Mouse (Mus musculus) G1E (cell line): Measurements from ENCODE around the gene Slc44a3. TPM values are rescaled to one million over a fixed set of nuclear protein-coding genes. Genes with fewer than 3 reads are reported as not detected.

Experiments used
- ATAC-seq: 2 replicates; pipeline ENCODE4 v1.8.0; 2016; ENCODE audit warnings: mild to moderate bottlenecking; ENCODE audit not compliant: insufficient number of reproducible peaks, poor library complexity, low FRiP score, severe bottlenecking; ENCODE audit errors: extremely low read depth
- DNase-seq: peaks from one replicate; pipeline ENCODE4 v3.0.0; 2012; ENCODE audit warnings: low spot score
- H3K27me3 ChIP-seq: 2 replicates; pipeline ENCODE4 v1.6.1; 2012; ENCODE audit warnings: mild to moderate bottlenecking, low read length, inconsistent platforms; ENCODE audit not compliant: insufficient read depth
- H3K36me3 ChIP-seq: replicated peaks from 2 replicates; pipeline ENCODE3; 2012; ENCODE audit warnings: mild to moderate bottlenecking, inconsistent platforms
- H3K4me1 ChIP-seq: 2 replicates; pipeline ENCODE4 v1.6.1; 2012; ENCODE audit warnings: low read depth, low read length, inconsistent platforms, mixed read lengths; ENCODE audit not compliant: insufficient read depth
- H3K4me3 ChIP-seq: 2 replicates; pipeline ENCODE4 v1.5.1; 2012; ENCODE audit warnings: low read depth, mild to moderate bottlenecking, inconsistent platforms, low read length, moderate library complexity, mixed read lengths
- H3K9me3 ChIP-seq: replicated peaks from 2 replicates; pipeline ENCODE4 v1.6.1; 2012; ENCODE audit warnings: inconsistent platforms
- CTCF ChIP-seq: IDR thresholded peaks from 2 replicates; pipeline ENCODE4 v1.5.1; 2012; ENCODE audit warnings: low read depth, low read length, inconsistent platforms, mixed read lengths
- GATA1 ChIP-seq: IDR thresholded peaks from 2 replicates; pipeline ENCODE4 v1.6.1; 2012; ENCODE audit warnings: borderline replicate concordance, low read length, inconsistent platforms, mixed read lengths
- GATA2 ChIP-seq: IDR thresholded peaks from 2 replicates; pipeline ENCODE4 v1.6.1; 2012; ENCODE audit warnings: low read depth, low read length, inconsistent platforms, borderline replicate concordance
- POLR2AphosphoS5 ChIP-seq: IDR thresholded peaks from 2 replicates; pipeline ENCODE4 v1.6.1; 2012; ENCODE audit warnings: low read depth, low read length, inconsistent platforms; ENCODE audit not compliant: insufficient replicate concordance
- TAL1 ChIP-seq: conservative IDR thresholded peaks from 2 replicates; pipeline ENCODE4 v1.6.1; 2012; ENCODE audit warnings: low read depth, low read length, inconsistent platforms, mixed read lengths
- polyA plus RNA-seq: library from polyadenylated mRNA; stranded (reverse); fragments of >175 nt; gene quantifications from 2 replicates; pipeline ENCODE4 v1.2.3, GENCODE M21; 2012
- total RNA-seq, 2 experiments: library from RNA; stranded (forward) in 1 of 2; stranded (reverse) in 1 of 2; fragments of 200-1000 nt in 1 of 2; fragments of >200 nt in 1 of 2; fragmentation: Nextera tagmentation in 1 of 2; gene quantifications; 2 replicates each; pipeline ENCODE4 v1.2.3; 2014 to 2017

Slc44a3 gene
- total and polyA plus RNA-seq, 3 experiments: 0.33 TPM; not detected in 2

DNA sequence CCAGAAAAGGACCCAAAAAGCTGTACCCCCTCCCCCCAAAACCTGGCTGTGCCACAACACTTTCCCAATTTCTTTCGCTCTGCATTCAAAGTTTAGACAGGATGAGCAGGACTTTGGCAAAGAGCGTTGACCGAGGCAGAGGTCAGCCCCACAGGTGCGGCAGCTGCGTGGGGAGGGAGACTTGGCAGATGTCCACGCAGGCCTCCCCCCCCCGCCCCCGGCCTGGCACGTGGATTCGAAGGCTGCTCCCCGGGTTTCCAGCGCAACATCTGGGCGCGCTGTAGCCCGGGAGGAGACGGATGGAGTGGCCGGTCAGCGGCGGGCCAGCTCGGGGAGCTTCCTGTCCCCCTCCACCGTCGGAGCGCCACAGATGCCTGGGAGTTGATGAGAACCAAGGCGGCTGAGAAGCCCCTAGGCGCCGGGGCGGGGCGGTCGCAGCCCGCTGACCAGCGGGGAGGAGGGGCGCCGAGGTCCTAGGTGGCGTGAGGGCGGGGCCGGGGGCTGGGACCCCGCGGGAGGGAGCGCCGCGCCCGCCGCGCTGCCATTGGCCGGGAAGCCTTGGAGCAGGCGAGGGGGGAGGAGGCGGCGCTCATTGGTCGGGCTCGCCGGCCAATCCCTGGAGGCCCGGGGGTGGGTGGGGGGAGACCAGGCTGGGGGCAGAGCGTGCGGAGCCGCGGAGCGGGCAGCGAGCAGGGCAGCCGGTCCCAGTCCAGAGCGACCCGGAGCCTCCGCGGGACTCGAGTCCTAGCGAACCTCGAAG is 106.2 kb downstream of the Slc44a3 start, which contains the start of gene Cnn3:
TSS of gene Cnn3 (plus strand) at position 637 of the 760 bp plus-strand sequence.
- H3K27me3 ChIP-seq: peaks cover 8% of the 10 kb centered on the region; the same call in 1 of the 2 replicates
- no peaks in the 10 kb centered on the region for H3K36me3 ChIP-seq
- peaks cover 19% of the 10 kb centered on the region for H3K9me3 ChIP-seq
- no peak for TF ChIP-seq TAL1
- TF ChIP-seq POLR2AphosphoS5: no peak
- TF ChIP-seq GATA1: no peak
- no peak for TF ChIP-seq CTCF
- no peak for TF ChIP-seq GATA2
- H3K4me3 ChIP-seq: no peak within 1 kb of the TSS; the same call in 1 of the 2 replicates
- no peak for DNase-seq
- ATAC-seq: no peak
- no peaks in the 10 kb centered on the region for H3K4me1 ChIP-seq

DNA sequence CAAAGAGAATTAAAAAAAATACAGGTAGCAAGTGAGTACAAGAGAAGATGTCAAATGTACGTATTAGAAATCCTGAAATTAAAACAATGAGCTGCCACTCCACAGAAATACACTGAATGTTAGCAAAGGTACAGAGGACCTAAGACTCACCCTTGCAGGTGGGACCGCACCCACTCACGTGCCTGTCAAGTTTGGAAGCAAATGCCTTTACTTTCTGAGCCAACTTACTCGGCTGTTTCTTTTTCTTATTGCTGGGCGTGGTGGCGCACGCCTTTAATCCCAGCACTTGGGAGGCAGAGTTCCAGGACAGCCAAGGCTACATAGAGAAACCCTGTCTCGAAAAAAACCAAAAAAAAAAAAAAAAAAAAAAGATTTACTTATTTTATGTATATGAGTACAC is 109.8 kb downstream of the Slc44a3 start:
- H3K4me3 ChIP-seq: no peak overlapping the region
- no peak for DNase-seq
- peaks cover 8% of the 10 kb centered on the region; the same call in 1 of the 2 replicates for H3K27me3 ChIP-seq
- no peak for ATAC-seq
- TF ChIP-seq TAL1 (no peak), GATA2 (no peak), POLR2AphosphoS5 (no peak), CTCF (no peak), GATA1 (no peak)
- H3K9me3 ChIP-seq: peaks cover 16% of the 10 kb centered on the region
- H3K4me1 ChIP-seq: no peaks in the 10 kb centered on the region
- H3K36me3 ChIP-seq: no peaks in the 10 kb centered on the region

DNA sequence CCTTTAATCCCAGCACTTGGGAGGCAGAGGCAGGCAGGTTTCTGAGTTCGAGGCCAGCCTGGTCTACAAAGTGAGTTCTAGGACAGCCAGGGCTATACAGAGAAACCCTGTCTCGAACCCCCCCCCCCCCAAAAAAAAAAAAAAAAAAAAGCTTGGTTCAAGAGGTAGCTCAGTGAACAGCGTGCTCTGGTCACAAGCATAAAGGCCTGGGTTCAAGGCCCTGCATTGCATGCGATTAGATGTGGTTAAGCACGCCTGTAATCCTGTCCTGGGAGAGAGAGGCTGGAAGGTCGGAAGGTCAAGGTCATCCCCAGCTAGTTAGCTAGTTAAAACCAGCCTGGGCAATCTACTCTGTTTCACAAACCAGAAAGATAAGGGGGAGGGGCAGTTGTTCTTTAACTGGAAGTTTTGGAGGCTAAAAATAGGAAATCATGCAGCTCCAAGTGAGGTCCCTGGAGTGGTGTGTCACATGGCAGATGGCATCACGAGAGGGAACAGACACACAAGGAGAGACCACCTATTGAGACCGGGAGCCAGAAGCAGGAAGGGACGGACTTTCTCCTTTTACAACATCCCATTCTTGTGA is 113.3 kb downstream of the Slc44a3 start:
- no peak for DNase-seq
- Histone ChIP-seq H3K4me1 (no peaks in the 10 kb centered on the region), H3K9me3 (no peaks in the 10 kb centered on the region), H3K27me3 (peaks cover 3% of the 10 kb centered on the region; the same call in 1 of the 2 replicates), H3K4me3 (no peak overlapping the region), H3K36me3 (no peaks in the 10 kb centered on the region)
- TF ChIP-seq TAL1: no peak
- no peak for TF ChIP-seq GATA1
- TF ChIP-seq POLR2AphosphoS5: no peak
- no peak for TF ChIP-seq CTCF
- TF ChIP-seq GATA2: no peak
- no peak for ATAC-seq

DNA sequence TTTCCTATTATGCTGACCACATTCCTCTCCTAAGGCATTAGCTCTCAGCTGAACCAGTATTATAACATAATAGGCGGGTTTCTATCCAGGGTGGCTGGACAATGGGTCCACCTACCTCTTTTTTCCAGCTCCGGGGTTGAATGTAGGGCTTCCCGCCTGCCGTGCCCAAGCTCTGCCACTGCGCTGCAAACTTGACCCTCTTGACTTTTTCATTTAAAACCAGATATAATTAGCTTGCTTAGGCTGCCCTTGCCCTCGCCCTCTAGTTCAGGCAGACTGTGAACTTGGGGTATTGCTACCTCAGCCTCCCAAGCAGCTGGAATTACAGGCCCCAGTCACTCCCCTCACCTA is 114.0 kb downstream of the Slc44a3 start:
- TF ChIP-seq GATA1: no peak
- TF ChIP-seq TAL1: no peak
- no peak for TF ChIP-seq POLR2AphosphoS5
- no peak for TF ChIP-seq CTCF
- no peak for TF ChIP-seq GATA2
- H3K4me3 ChIP-seq: no peak overlapping the region
- H3K36me3 ChIP-seq: no peaks in the 10 kb centered on the region
- no peak for ATAC-seq
- H3K27me3 ChIP-seq: peaks cover 3% of the 10 kb centered on the region; the same call in 1 of the 2 replicates
- H3K9me3 ChIP-seq: no peaks in the 10 kb centered on the region
- no peaks in the 10 kb centered on the region for H3K4me1 ChIP-seq
- no peak for DNase-seq

DNA sequence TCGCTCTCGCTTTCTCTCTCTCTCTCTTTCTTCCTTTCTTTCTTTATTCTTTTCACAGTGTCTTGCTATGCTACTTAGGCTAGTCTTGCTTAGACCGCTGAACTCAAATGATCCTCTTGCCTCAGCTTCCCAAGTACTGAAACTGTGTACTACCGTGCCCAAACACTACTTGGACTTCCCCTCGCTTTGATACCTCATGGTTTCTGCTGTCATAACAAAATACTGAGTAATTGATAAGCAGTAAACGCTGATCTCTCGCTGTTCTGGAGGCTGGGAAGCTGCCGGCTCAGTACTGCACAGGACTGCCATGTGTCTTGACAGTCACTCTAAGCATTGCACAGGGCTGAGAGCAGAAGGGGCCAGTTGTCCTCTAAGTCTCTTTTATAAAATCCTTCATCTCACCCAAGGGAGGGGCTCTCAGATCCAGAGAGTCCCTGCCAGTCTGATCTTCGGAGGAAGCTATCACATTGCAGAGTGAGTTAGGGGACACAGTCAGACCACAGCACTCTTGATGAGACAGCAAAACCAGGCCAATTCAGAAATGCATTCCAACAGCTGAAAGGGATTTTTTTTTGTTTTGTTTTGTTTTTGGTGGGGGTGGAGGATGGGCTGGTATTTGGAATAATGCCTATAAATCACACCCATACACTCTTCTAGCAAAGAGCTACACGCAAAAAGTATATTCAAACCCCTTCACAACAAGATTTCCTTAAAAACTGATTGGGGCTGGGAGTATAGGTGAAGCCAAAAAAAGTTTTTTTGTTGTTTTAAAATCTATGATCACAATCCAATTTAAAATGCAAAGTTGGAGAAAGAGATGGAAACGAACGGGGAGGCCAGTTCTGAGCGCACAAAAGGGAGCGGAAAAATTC is 114.6 kb downstream of the Slc44a3 start:
- ATAC-seq (no peak), DNase-seq (no peak)
- H3K27me3 ChIP-seq: peaks cover 3% of the 10 kb centered on the region; the same call in 1 of the 2 replicates
- H3K9me3 ChIP-seq: no peaks in the 10 kb centered on the region
- H3K4me1 ChIP-seq: no peaks in the 10 kb centered on the region
- H3K4me3 ChIP-seq: no peak overlapping the region
- TF ChIP-seq GATA2: no peak
- no peak for TF ChIP-seq POLR2AphosphoS5
- no peak for TF ChIP-seq CTCF
- no peak for TF ChIP-seq GATA1
- TF ChIP-seq TAL1: no peak
- H3K36me3 ChIP-seq: no peaks in the 10 kb centered on the region
